Mouse (Mus musculus) neural tube, postnatal 0 days (tissue): ENCODE measurements around the gene Ak4. TPM values are rescaled to one million over a fixed set of nuclear protein-coding genes. Genes with fewer than 3 reads are reported as not detected.

Experiments used
- polyA plus RNA-seq: library from polyadenylated mRNA; unstranded; fragments of >200 nt; fragmentation: Nextera tagmentation; extraction: Ambion mirVana; gene quantifications from 2 replicates; pipeline ENCODE4 v1.2.1, GENCODE M21; 2015

Gene Ak4
- 6.6 and 7.2 TPM in 2 replicates for polyA plus RNA-seq

GRCm38 (mm10) chr4:101419151-101419910, at the start of gene Ak4:
Gene Ak4, plus strand, starts transcription at chr4:101419277.

GRCm38 (mm10) chr4:101496534-101497237, 77.6 kb downstream of the Ak4 start, which contains the start of gene Dnajc6:
Gene Dnajc6, plus strand, starts transcription at chr4:101496648.

Other genes starting within 250 kb of the Ak4 start
- 92.9 and 104 TPM in 2 replicates for gene Jak1, start 154.0 kb upstream of the Ak4 start, polyA plus RNA-seq
- gene Dnajc6, start 77.4 kb downstream of the Ak4 start, polyA plus RNA-seq, result 65.1 and 68.1 TPM in 2 replicates
- 63.7 and 65.6 TPM in 2 replicates for gene Leprot, start 228.4 kb downstream of the Ak4 start, polyA plus RNA-seq